Mouse (Mus musculus): ENCODE results near the gene Nfatc3. TPM values are rescaled to one million over a fixed set of nuclear protein-coding genes. Genes with fewer than 3 reads are reported as not detected.

Gene Nfatc3
- polyA plus RNA-seq, 1 experiment from 2014 or later = 6.2 TPM

DNA sequence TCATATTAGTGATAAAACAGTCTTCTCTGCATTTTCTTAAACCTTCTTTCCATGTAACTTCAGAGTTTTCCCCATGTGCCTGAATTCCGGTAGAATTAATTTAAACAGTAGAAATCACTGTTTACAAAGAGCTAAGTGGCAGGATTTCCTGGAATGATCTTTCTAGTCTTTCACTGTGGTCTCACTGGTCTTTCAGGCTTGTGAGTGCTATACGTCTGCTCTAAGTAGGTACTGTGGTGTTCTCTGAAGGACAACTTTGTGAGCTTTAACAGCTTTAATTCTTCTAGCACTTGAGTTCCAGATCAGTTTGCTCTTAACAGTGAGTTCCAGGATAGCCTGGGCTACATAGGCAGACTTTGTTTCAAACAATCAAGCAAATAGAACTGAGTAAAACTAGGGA lies 119.8 kb downstream of the Nfatc3 start:
- H3K27ac ChIP-seq (ENCODE audit: low read depth, low read length) = no peak overlapping the region
- H3K4me1 ChIP-seq (replicated peaks; ENCODE audit: control insufficient read depth, insufficient read depth, low read length) = peaks cover 9% of the 10 kb centered on the region
- no peak overlapping the region for H3K4me2 ChIP-seq
- H3K9ac ChIP-seq (ENCODE audit: low read depth, low read length) = no peak overlapping the region
- ATAC-seq (replicated peaks; ENCODE audit: low FRiP score) (no peak), DNase-seq (ENCODE audit: low spot score) (no peak)
- no peaks in the 10 kb centered on the region for H3K9me3 ChIP-seq (ENCODE audit: control insufficient read depth, low read length)
- no peak overlapping the region for H3K4me3 ChIP-seq (ENCODE audit: low read depth, low read length)
- H3K36me3 ChIP-seq (ENCODE audit: control insufficient read depth, insufficient read depth, low read length) = no peaks in the 10 kb centered on the region
- 68% methylated on average over 2 of the region's 2 CpGs for WGBS
- no peaks in the 10 kb centered on the region for H3K27me3 ChIP-seq (replicated peaks; ENCODE audit: control insufficient read depth, insufficient read depth, low read length)

Other genes with a start within 250 kb of the Nfatc3 start
- 20.2 and 22.0 TPM in 2 replicates for gene Ranbp10, start 231.5 kb upstream of the Nfatc3 start, polyA plus RNA-seq (2014; fragmentation: Nextera tagmentation; extraction: Ambion mirVana)
- gene Tsnaxip1, start 231.1 kb upstream of the Nfatc3 start, polyA plus RNA-seq (2014; fragmentation: Nextera tagmentation; extraction: Ambion mirVana) = 0.12 TPM in 1 of 2 replicates, not detected in the other
- 37.0 and 37.5 TPM in 2 replicates for gene Cenpt, start 205.6 kb upstream of the Nfatc3 start, polyA plus RNA-seq (2014; fragmentation: Nextera tagmentation; extraction: Ambion mirVana)
- gene Thap11, start 203.7 kb upstream of the Nfatc3 start, polyA plus RNA-seq (2014; fragmentation: Nextera tagmentation; extraction: Ambion mirVana) = 62.0 and 66.5 TPM in 2 replicates
- 304 and 312 TPM in 2 replicates for gene Nutf2, start 198.3 kb upstream of the Nfatc3 start, polyA plus RNA-seq (2014; fragmentation: Nextera tagmentation; extraction: Ambion mirVana)
- gene Edc4, start 178.0 kb upstream of the Nfatc3 start, polyA plus RNA-seq (2014; fragmentation: Nextera tagmentation; extraction: Ambion mirVana) = 43.7 and 47.5 TPM in 2 replicates
- not detected in 2 replicates for gene Nrn1l, start 165.3 kb upstream of the Nfatc3 start, polyA plus RNA-seq (2014; fragmentation: Nextera tagmentation; extraction: Ambion mirVana)
- 21.4 and 22.8 TPM in 2 replicates for gene Pskh1, start 158.4 kb upstream of the Nfatc3 start, polyA plus RNA-seq (2014; fragmentation: Nextera tagmentation; extraction: Ambion mirVana)
- 1.9 and 3.0 TPM in 2 replicates for gene Ctrl, start 125.0 kb upstream of the Nfatc3 start, polyA plus RNA-seq (2014; fragmentation: Nextera tagmentation; extraction: Ambion mirVana)
- 142 and 160 TPM in 2 replicates for gene Psmb10, start 120.4 kb upstream of the Nfatc3 start, polyA plus RNA-seq (2014; fragmentation: Nextera tagmentation; extraction: Ambion mirVana)
- gene Lcat, start 115.5 kb upstream of the Nfatc3 start, polyA plus RNA-seq (2014; fragmentation: Nextera tagmentation; extraction: Ambion mirVana) = 32.1 and 32.7 TPM in 2 replicates
- 25.6 and 25.8 TPM in 2 replicates for gene Slc12a4, start 92.7 kb upstream of the Nfatc3 start, polyA plus RNA-seq (2014; fragmentation: Nextera tagmentation; extraction: Ambion mirVana)
- not detected in 2 replicates for gene Dpep3, start 79.4 kb upstream of the Nfatc3 start, polyA plus RNA-seq (2014; fragmentation: Nextera tagmentation; extraction: Ambion mirVana)
- 24.0 and 25.0 TPM in 2 replicates for gene Dus2, start 67.5 kb upstream of the Nfatc3 start, polyA plus RNA-seq (2014; fragmentation: Nextera tagmentation; extraction: Ambion mirVana)
- gene Dpep2nb, start 52.9 kb upstream of the Nfatc3 start, polyA plus RNA-seq (2014; fragmentation: Nextera tagmentation; extraction: Ambion mirVana) = not detected in 2 replicates
- gene Ddx28, start 47.0 kb upstream of the Nfatc3 start, polyA plus RNA-seq (2014; fragmentation: Nextera tagmentation; extraction: Ambion mirVana) = 22.3 and 22.5 TPM in 2 replicates
- gene Esrp2, start 78.1 kb downstream of the Nfatc3 start, polyA plus RNA-seq (2014; fragmentation: Nextera tagmentation; extraction: Ambion mirVana) = 11.6 and 12.7 TPM in 2 replicates
- gene Pla2g15, start 91.6 kb downstream of the Nfatc3 start, polyA plus RNA-seq (2014; fragmentation: Nextera tagmentation; extraction: Ambion mirVana) = 9.2 and 9.6 TPM in 2 replicates
- gene Slc7a6, start 110.0 kb downstream of the Nfatc3 start, polyA plus RNA-seq (2014; fragmentation: Nextera tagmentation; extraction: Ambion mirVana) = 46.3 and 52.5 TPM in 2 replicates
- 34.8 and 36.5 TPM in 2 replicates for gene Slc7a6os, start 152.1 kb downstream of the Nfatc3 start, polyA plus RNA-seq (2014; fragmentation: Nextera tagmentation; extraction: Ambion mirVana)
- 65.1 and 75.7 TPM in 2 replicates for gene Prmt7, start 152.1 kb downstream of the Nfatc3 start, polyA plus RNA-seq (2014; fragmentation: Nextera tagmentation; extraction: Ambion mirVana)